Mouse (Mus musculus): Measurements from ENCODE around the gene Tmem156. TPM values are rescaled to one million over a fixed set of nuclear protein-coding genes. Genes with fewer than 3 reads are reported as not detected.

Gene Tmem156
- total and polyA plus RNA-seq, 3 experiments: 2.6 to 4.1 TPM; not detected in 1

GRCm38 (mm10) chr5:65019823-65020222 lies 72.1 kb downstream of the Tmem156 start:
- Histone ChIP-seq H3K79me2 (ENCODE audit: control insufficient read depth, insufficient read depth, low read length, poor library complexity) (no peaks in the 10 kb centered on the region), H3K36me3 (ENCODE audit: control insufficient read depth in 1 of 2, insufficient read depth in 2 of 2, low read length in 2 of 2) (no peaks in the 10 kb centered on the region), H3K4me1 (ENCODE audit: control insufficient read depth in 1 of 2, insufficient read depth in 2 of 2, low read length in 2 of 2) (no peaks in the 10 kb centered on the region), H3K27ac (ENCODE audit: control insufficient read depth, low read depth, low read length) (no peak overlapping the region), H3K9ac (ENCODE audit: control insufficient read depth, low read depth, low read length, poor library complexity, severe bottlenecking) (no peak overlapping the region), H3K4me3 (ENCODE audit: control insufficient read depth in 1 of 2, insufficient read depth in 1 of 2, low read depth in 2 of 2, low read length in 2 of 2) (no peak overlapping the region), H3K27me3 (ENCODE audit: control insufficient read depth in 1 of 2, insufficient read depth in 2 of 2, low read length in 2 of 2) (peaks cover 0 to 2% of the 10 kb centered on the region in 2 experiments; a peak in 1 of 4 replicates), H3K9me3 (replicated peaks; ENCODE audit: insufficient read depth, low read length) (no peaks in the 10 kb centered on the region)
- DNase-seq (ENCODE audit: low read depth, low spot score): no peak
- TF ChIP-seq KAT2A (conservative IDR thresholded peaks at IDR 0.05; ENCODE audit: low read depth, low read length) (no peak), E2F4 (IDR thresholded peaks at IDR 0.05; ENCODE audit: borderline replicate concordance, low read depth, low read length) (no peak), GATA1 (IDR thresholded peaks at IDR 0.05; ENCODE audit: low read depth, low read length) (no peak), RCOR1 (IDR thresholded peaks at IDR 0.05; ENCODE audit: low read depth, low read length) (no peak)

GRCm38 (mm10) chr5:65019109-65019508 lies 72.8 kb downstream of the Tmem156 start:
- H3K27me3 ChIP-seq (ENCODE audit: control insufficient read depth in 1 of 2, insufficient read depth in 2 of 2, low read length in 2 of 2): peaks cover 0 to 4% of the 10 kb centered on the region in 2 experiments; a peak in 3 of 4 replicates
- no peak overlapping the region for H3K9ac ChIP-seq (ENCODE audit: control insufficient read depth, low read depth, low read length, poor library complexity, severe bottlenecking)

GRCm38 (mm10) chr5:65015508-65015907 lies 76.4 kb downstream of the Tmem156 start:
- H3K79me2 ChIP-seq (ENCODE audit: control insufficient read depth, insufficient read depth, low read length, poor library complexity): no peaks in the 10 kb centered on the region
- peaks cover 0 to 4% of the 10 kb centered on the region in 2 experiments; a peak in 3 of 4 replicates for H3K27me3 ChIP-seq (ENCODE audit: control insufficient read depth in 1 of 2, insufficient read depth in 2 of 2, low read length in 2 of 2)
- H3K36me3 ChIP-seq (ENCODE audit: control insufficient read depth in 1 of 2, insufficient read depth in 2 of 2, low read length in 2 of 2): no peaks in the 10 kb centered on the region
- TF ChIP-seq E2F4 (IDR thresholded peaks at IDR 0.05; ENCODE audit: borderline replicate concordance, low read depth, low read length) (no peak), GABPA (IDR thresholded peaks at IDR 0.05; ENCODE audit: low read depth, low read length) (no peak), ZC3H11A (IDR thresholded peaks at IDR 0.05; ENCODE audit: low read depth, low read length) (no peak), ETS1 (IDR thresholded peaks at IDR 0.05; ENCODE audit: low read depth, low read length) (no peak), MXI1 (IDR thresholded peaks at IDR 0.05; ENCODE audit: low read depth, low read length) (no peak), CHD2 (IDR thresholded peaks at IDR 0.05; ENCODE audit: low read length) (no peak), MYB (IDR thresholded peaks at IDR 0.05; ENCODE audit: low read depth, low read length) (no peak), SMC3 (IDR thresholded peaks at IDR 0.05; ENCODE audit: low read depth, low read length) (no peak), BHLHE40 (IDR thresholded peaks at IDR 0.05; ENCODE audit: borderline replicate concordance, low read depth, low read length) (no peak), TBP (IDR thresholded peaks at IDR 0.05; ENCODE audit: low read depth, low read length) (no peak), HCFC1 (IDR thresholded peaks at IDR 0.05; ENCODE audit: low read depth, low read length) (no peak), USF1 (IDR thresholded peaks at IDR 0.05; ENCODE audit: low read depth, low read length) (no peak), UBTF (IDR thresholded peaks at IDR 0.05; ENCODE audit: borderline replicate concordance, insufficient read depth, low read depth, low read length) (no peak), POLR2A (IDR thresholded peaks at IDR 0.05; ENCODE audit: control insufficient read depth in 1 of 2, insufficient read depth in 1 of 2, low read depth in 1 of 2, low read length in 2 of 2, poor library complexity in 1 of 2) (no peak)
- H3K9me3 ChIP-seq (replicated peaks; ENCODE audit: insufficient read depth, low read length): no peaks in the 10 kb centered on the region
- no peak overlapping the region for H3K9ac ChIP-seq (ENCODE audit: control insufficient read depth, low read depth, low read length, poor library complexity, severe bottlenecking)
- H3K27ac ChIP-seq (ENCODE audit: control insufficient read depth, low read depth, low read length): no peak overlapping the region
- no peak overlapping the region for H3K4me3 ChIP-seq (ENCODE audit: control insufficient read depth in 1 of 2, insufficient read depth in 1 of 2, low read depth in 2 of 2, low read length in 2 of 2)
- H3K4me1 ChIP-seq (ENCODE audit: control insufficient read depth in 1 of 2, insufficient read depth in 2 of 2, low read length in 2 of 2): no peaks in the 10 kb centered on the region
- no peak for DNase-seq (ENCODE audit: low read depth, low spot score)

More at GRCm38 (mm10) chr5:65019109-65019508, 72.8 kb downstream of the Tmem156 start:
- Histone ChIP-seq H3K4me1 (ENCODE audit: control insufficient read depth in 1 of 2, insufficient read depth in 2 of 2, low read length in 2 of 2) (no peaks in the 10 kb centered on the region), H3K27ac (ENCODE audit: control insufficient read depth, low read depth, low read length) (no peak overlapping the region), H3K9me3 (replicated peaks; ENCODE audit: insufficient read depth, low read length) (no peaks in the 10 kb centered on the region), H3K79me2 (ENCODE audit: control insufficient read depth, insufficient read depth, low read length, poor library complexity) (no peaks in the 10 kb centered on the region), H3K4me3 (ENCODE audit: control insufficient read depth in 1 of 2, insufficient read depth in 1 of 2, low read depth in 2 of 2, low read length in 2 of 2) (no peak overlapping the region), H3K36me3 (ENCODE audit: control insufficient read depth in 1 of 2, insufficient read depth in 2 of 2, low read length in 2 of 2) (no peaks in the 10 kb centered on the region)
- TF ChIP-seq SMC3 (IDR thresholded peaks at IDR 0.05; ENCODE audit: low read depth, low read length) (no peak), EP300 (IDR thresholded peaks at IDR 0.05; ENCODE audit: low read depth in 1 of 2, low read length in 2 of 2) (no peak), CTCF (IDR thresholded peaks at IDR 0.05 in 2 of 3, conservative IDR thresholded peaks at IDR 0.05 in 1 of 3; ENCODE audit: control insufficient read depth in 1 of 3, insufficient read depth in 1 of 3, low read depth in 2 of 3, low read length in 3 of 3, poor library complexity in 1 of 3, severe bottlenecking in 1 of 3) (no peak)
- no peak for DNase-seq (ENCODE audit: low read depth, low spot score)

Data from MEL (cell line).